Comparison of ENCODE assay signal across 21 mouse cellular contexts in the genomic region with DNA sequence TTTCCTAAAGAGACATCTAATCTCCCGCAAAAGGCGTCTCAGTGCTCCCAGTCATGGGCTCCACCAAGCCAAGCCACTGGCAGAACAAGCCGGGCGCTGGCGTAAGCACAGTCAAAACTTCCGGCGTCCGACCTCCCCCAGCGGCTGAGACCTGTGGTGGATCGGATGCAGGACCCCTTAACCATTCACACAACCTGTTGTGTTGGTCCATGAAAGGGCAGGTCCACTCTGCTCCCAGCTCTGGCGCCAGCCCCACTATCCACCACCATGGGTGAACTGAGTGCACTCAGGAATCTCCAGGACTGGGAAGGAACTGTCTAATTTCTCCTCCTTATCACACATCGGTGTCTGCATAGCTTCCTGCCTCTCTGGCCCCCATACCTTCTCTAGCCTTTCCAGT.
"Had no signal": no experiment of that assay in that cellular context is flagged by ENCODE, and none has a peak within 500 bp of the region (broad histone marks: within the 10 kb centered on the region; RNA-seq: fewer than 3 reads in every experiment).

No protein-coding gene starts in this region.

- H3K27ac ChIP-seq: kidney, embryonic 15.5 days; left cerebral cortex, adult 2 months; liver, embryonic 13.5 days; lung, embryonic 15.5 days; midbrain, embryonic 10.5 days; midbrain, embryonic 13.5 days; neural tube, embryonic 13.5 days; stomach, embryonic 15.5 days had no signal

- ATAC-seq: midbrain, embryonic 13.5 days; midbrain, embryonic 16.5 days had no signal

- H3K4me1 ChIP-seq: kidney, embryonic 15.5 days; lung, embryonic 15.5 days; midbrain, embryonic 10.5 days; midbrain, embryonic 13.5 days; neural tube, embryonic 13.5 days; stomach, embryonic 15.5 days had no signal

- H3K27me3 ChIP-seq: kidney, embryonic 15.5 days; liver, embryonic 13.5 days; lung, embryonic 15.5 days; megakaryocyte, embryonic 14.5 days; midbrain, embryonic 13.5 days; neural tube, embryonic 13.5 days; stomach, embryonic 15.5 days had no signal

- H3K4me2 ChIP-seq: kidney, embryonic 15.5 days; liver, embryonic 13.5 days; lung, embryonic 15.5 days; midbrain, embryonic 13.5 days; neural tube, embryonic 13.5 days; stomach, embryonic 15.5 days had no signal

- H3K36me3 ChIP-seq: kidney, embryonic 15.5 days; liver, embryonic 13.5 days; lung, embryonic 15.5 days; midbrain, embryonic 10.5 days; midbrain, embryonic 13.5 days; neural tube, embryonic 13.5 days; stomach, embryonic 15.5 days had no signal

- DNase-seq: kidney, adult 8-10 months; kidney, postnatal 10 days; kidney, postnatal 36 days; layer of hippocampus, postnatal 36 days; liver, embryonic 13.5 days; lung, postnatal 10 days; retina, postnatal 1 day; right cerebral cortex, postnatal 25 days; spleen, adult 18-20 months; thymus, adult 2 months; thymus, postnatal 14 days had no signal

- H3K4me3 ChIP-seq: kidney, embryonic 15.5 days; left cerebral cortex, adult 2 months; liver, embryonic 13.5 days; lung, embryonic 15.5 days; megakaryocyte, embryonic 14.5 days; midbrain, embryonic 10.5 days; midbrain, embryonic 13.5 days; myocyte; neural tube, embryonic 13.5 days; stomach, embryonic 15.5 days had no signal

- H3K9me3 ChIP-seq: kidney, embryonic 15.5 days; liver, embryonic 13.5 days; lung, embryonic 15.5 days; megakaryocyte, embryonic 14.5 days; midbrain, embryonic 10.5 days; midbrain, embryonic 13.5 days; neural tube, embryonic 13.5 days; stomach, embryonic 15.5 days had no signal

- H3K9ac ChIP-seq: kidney, embryonic 15.5 days; liver, embryonic 13.5 days; lung, embryonic 15.5 days; midbrain, embryonic 13.5 days; neural tube, embryonic 13.5 days; stomach, embryonic 15.5 days had no signal
